Mouse (Mus musculus): ENCODE results near the gene Fbxo11. TPM values are rescaled to one million over a fixed set of nuclear protein-coding genes. Genes with fewer than 3 reads are reported as not detected.

The Fbxo11 gene
- polyA plus RNA-seq, 1 experiment from 2014 or later: 18.0 TPM

DNA sequence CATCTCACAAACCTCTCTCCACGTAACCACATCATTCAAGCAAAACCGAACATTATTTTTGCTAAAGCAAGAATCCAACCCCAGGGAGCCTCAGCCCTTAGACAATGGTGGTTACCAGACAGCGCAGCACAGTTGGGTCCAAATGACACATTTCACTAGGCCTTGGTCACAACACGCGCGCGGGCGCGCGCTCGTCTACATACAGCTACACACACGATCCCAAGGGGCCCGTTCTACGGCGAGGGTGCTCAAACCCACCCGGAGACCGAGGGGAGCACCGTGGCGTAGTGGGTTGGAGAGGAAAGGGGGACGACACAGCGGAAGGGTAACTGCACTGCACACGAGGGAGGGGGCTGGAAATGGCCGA lies 1.1 kb downstream of the Fbxo11 start:
- peak overlapping the region; percentile 100 for H3K27ac ChIP-seq
- DNase-seq (ENCODE audit: low spot score): peak; percentile 72
- no peaks in the 10 kb centered on the region for H3K27me3 ChIP-seq (ENCODE audit: low read depth, poor library complexity, severe bottlenecking)
- WGBS: under 1% methylated on average over 23 of the region's 23 CpGs
- 0 out of 2 replicates have a peak, but pooled peaks cover 6% of the 10 kb centered on the region for H3K36me3 ChIP-seq
- peaks cover 11% of the 10 kb centered on the region for H3K4me1 ChIP-seq
- H3K4me3 ChIP-seq: peak overlapping the region; percentile 99
- no peaks in the 10 kb centered on the region for H3K9me3 ChIP-seq (replicated peaks)

- H3K27me3 ChIP-seq (ENCODE audit: low read depth, poor library complexity, severe bottlenecking): no peaks in the 10 kb centered on the region
- H3K4me3 ChIP-seq: peak overlapping the region; percentile 99
- 0 out of 2 replicates have a peak, but pooled peaks cover 6% of the 10 kb centered on the region for H3K36me3 ChIP-seq
- H3K4me1 ChIP-seq: peaks cover 17% of the 10 kb centered on the region
- DNase-seq (ENCODE audit: low spot score): no peak
- no peak overlapping the region for H3K27ac ChIP-seq
- no peaks in the 10 kb centered on the region for H3K9me3 ChIP-seq (replicated peaks)
- 60% methylated on average over 8 of the region's 8 CpGs for WGBS
These were observed 2.1 kb downstream of the Fbxo11 start for GRCm38 (mm10) chr17:88062860-88063580.

GRCm38 (mm10) chr17:88061942-88062341 lies 3.1 kb downstream of the Fbxo11 start:
- H3K4me3 ChIP-seq: no peak overlapping the region
- DNase-seq (ENCODE audit: low spot score): no peak
- no peaks in the 10 kb centered on the region for H3K27me3 ChIP-seq (ENCODE audit: low read depth, poor library complexity, severe bottlenecking)
- H3K27ac ChIP-seq: no peak overlapping the region
- 0 out of 2 replicates have a peak, but pooled peaks cover 6% of the 10 kb centered on the region for H3K36me3 ChIP-seq
- WGBS: 82% methylated on average over 3 of the region's 3 CpGs
- H3K9me3 ChIP-seq (replicated peaks): no peaks in the 10 kb centered on the region
- peaks cover 17% of the 10 kb centered on the region for H3K4me1 ChIP-seq

DNA sequence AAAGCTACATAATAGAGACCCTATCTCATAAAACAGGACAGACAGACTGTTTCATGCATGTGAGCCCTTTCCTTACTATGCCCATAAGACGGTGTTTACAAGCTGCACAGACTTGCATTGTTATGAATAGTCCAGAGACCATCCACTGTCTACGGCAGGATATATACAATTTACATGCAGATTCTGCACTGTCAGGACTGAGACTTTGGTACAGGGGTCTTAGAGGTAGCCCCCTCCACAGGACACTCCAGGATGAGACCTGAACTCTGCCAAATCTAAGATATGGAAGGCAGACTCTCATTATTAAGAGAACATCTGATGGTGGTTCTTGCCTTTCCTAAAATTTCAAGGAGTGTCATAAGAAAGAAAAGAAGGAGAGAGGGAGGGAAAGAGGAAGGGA lies 6.8 kb downstream of the Fbxo11 start:
- Histone ChIP-seq H3K36me3 (peaks cover 12% of the 10 kb centered on the region), H3K4me3 (no peak overlapping the region), H3K9me3 (replicated peaks) (no peaks in the 10 kb centered on the region), H3K27me3 (ENCODE audit: low read depth, poor library complexity, severe bottlenecking) (no peaks in the 10 kb centered on the region), H3K27ac (no peak overlapping the region), H3K4me1 (peaks cover 12% of the 10 kb centered on the region)
- 92% methylated on average over 2 of the region's 2 CpGs for WGBS
- DNase-seq (ENCODE audit: low spot score): no peak

- Histone ChIP-seq H3K27me3 (ENCODE audit: low read depth, poor library complexity, severe bottlenecking) (no peaks in the 10 kb centered on the region), H3K27ac (no peak overlapping the region), H3K4me1 (peaks cover 7% of the 10 kb centered on the region), H3K9me3 (replicated peaks) (no peaks in the 10 kb centered on the region), H3K36me3 (peaks cover 14% of the 10 kb centered on the region), H3K4me3 (no peak overlapping the region)
- no peak for DNase-seq (ENCODE audit: low spot score)
- WGBS: 100% methylated on average over 1 of the region's 1 CpGs
These were observed 7.2 kb downstream of the Fbxo11 start for GRCm38 (mm10) chr17:88057846-88058245.

- Histone ChIP-seq H3K4me1 (no peaks in the 10 kb centered on the region), H3K27me3 (ENCODE audit: low read depth, poor library complexity, severe bottlenecking) (no peaks in the 10 kb centered on the region), H3K4me3 (no peak overlapping the region), H3K36me3 (peaks cover 12% of the 10 kb centered on the region), H3K9me3 (replicated peaks) (no peaks in the 10 kb centered on the region), H3K27ac (no peak overlapping the region)
- 94% methylated on average over 4 of the region's 4 CpGs for WGBS
- no peak for DNase-seq (ENCODE audit: low spot score)
These were observed 13.4 kb downstream of the Fbxo11 start for GRCm38 (mm10) chr17:88051679-88052078.

DNA sequence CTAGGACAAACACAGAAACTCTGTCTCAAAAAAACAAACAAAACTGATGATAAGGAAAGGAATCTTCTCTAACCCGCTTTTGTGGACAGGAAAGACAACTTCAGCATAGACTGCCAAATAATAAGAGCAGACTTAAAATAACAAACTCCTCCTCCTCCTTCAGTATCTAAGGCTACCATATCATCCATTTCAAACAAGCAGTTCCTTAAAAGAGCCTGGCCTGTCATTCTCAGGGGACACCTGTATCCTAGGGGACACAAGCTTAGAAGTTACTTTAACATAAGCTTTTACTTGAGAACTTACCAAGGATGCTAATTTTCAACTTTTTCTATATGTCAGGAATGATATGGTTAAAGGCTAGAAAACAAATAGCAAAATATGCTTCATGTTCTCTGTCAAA lies 14.2 kb downstream of the Fbxo11 start:
- no peak overlapping the region for H3K4me3 ChIP-seq
- no peaks in the 10 kb centered on the region for H3K9me3 ChIP-seq (replicated peaks)
- H3K36me3 ChIP-seq: peaks cover 12% of the 10 kb centered on the region
- 92% methylated on average over 1 of the region's 1 CpGs for WGBS
- no peaks in the 10 kb centered on the region for H3K4me1 ChIP-seq
- no peak overlapping the region for H3K27ac ChIP-seq
- DNase-seq (ENCODE audit: low spot score): no peak
- H3K27me3 ChIP-seq (ENCODE audit: low read depth, poor library complexity, severe bottlenecking): no peaks in the 10 kb centered on the region

DNA sequence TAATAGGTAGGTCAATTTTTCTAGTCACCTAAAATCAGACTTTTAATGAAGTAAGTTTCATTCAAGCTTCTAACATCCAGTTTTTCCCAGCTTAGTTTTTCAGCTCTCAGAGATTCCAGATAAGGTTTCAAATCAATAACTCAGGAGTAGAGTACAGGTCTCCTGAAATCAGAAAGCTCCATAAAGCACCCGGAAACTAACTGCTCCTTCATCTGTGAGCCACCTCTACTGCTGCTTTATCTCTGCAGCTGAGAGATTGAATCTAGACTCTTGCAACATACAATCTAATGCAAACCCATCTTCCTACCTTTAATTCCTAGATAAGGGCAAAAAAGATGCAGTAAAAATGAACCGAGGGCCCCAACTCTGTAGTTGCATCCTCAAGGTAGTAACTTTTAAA lies 14.8 kb downstream of the Fbxo11 start:
- no peaks in the 10 kb centered on the region for H3K4me1 ChIP-seq
- no peak for DNase-seq (ENCODE audit: low spot score)
- H3K36me3 ChIP-seq: peaks cover 11% of the 10 kb centered on the region
- 91% methylated on average over 2 of the region's 2 CpGs for WGBS
- H3K4me3 ChIP-seq: no peak overlapping the region
- H3K27me3 ChIP-seq (ENCODE audit: low read depth, poor library complexity, severe bottlenecking): no peaks in the 10 kb centered on the region
- H3K27ac ChIP-seq: no peak overlapping the region
- H3K9me3 ChIP-seq (replicated peaks): no peaks in the 10 kb centered on the region

- no peak overlapping the region for H3K4me3 ChIP-seq
- 85% methylated on average over 12 of the region's 12 CpGs for WGBS
- no peak for DNase-seq (ENCODE audit: low spot score)
These were observed 22.7 kb downstream of the Fbxo11 start for GRCm38 (mm10) chr17:88042099-88043086.

GRCm38 (mm10) chr17:88040810-88041209 lies 24.3 kb downstream of the Fbxo11 start:
- H3K36me3 ChIP-seq: peaks cover 8% of the 10 kb centered on the region
- peaks cover 6% of the 10 kb centered on the region; the same call in 1 of the 2 replicates for H3K4me1 ChIP-seq
- H3K27me3 ChIP-seq (ENCODE audit: low read depth, poor library complexity, severe bottlenecking): no peaks in the 10 kb centered on the region
- H3K27ac ChIP-seq: no peak overlapping the region
- no peaks in the 10 kb centered on the region for H3K9me3 ChIP-seq (replicated peaks)
- DNase-seq (ENCODE audit: low spot score): no peak
- H3K4me3 ChIP-seq: no peak overlapping the region
- WGBS: 87% methylated on average over 5 of the region's 5 CpGs

More at GRCm38 (mm10) chr17:88042099-88043086, 22.7 kb downstream of the Fbxo11 start:
- H3K4me1 ChIP-seq: peaks cover 6% of the 10 kb centered on the region; the same call in 1 of the 2 replicates
- no peaks in the 10 kb centered on the region for H3K9me3 ChIP-seq (replicated peaks)
- H3K27ac ChIP-seq: no peak overlapping the region
- H3K36me3 ChIP-seq: peaks cover 8% of the 10 kb centered on the region
- H3K27me3 ChIP-seq (ENCODE audit: low read depth, poor library complexity, severe bottlenecking): no peaks in the 10 kb centered on the region

DNA sequence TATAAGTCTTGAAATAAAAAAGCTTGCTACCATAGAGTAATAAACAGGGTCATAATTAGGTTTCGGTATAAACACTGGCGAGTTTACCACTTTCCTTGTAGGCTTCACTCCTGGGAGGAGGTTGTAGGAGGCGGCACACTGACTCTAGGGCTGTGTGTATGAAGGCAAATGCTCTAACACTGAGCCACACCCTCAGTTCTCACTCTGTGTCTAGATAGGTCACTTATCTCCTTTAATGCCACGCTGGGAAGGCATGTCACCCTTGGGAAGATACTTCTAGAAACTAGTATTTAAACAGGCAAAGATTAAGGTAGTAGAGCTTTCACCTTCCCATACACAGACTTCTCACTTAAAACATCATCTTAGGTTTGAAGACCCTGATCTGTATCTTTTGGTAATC lies 30.7 kb downstream of the Fbxo11 start:
- no peaks in the 10 kb centered on the region for H3K9me3 ChIP-seq (replicated peaks)
- no peaks in the 10 kb centered on the region for H3K36me3 ChIP-seq
- H3K4me1 ChIP-seq: no peaks in the 10 kb centered on the region
- 83% methylated on average over 4 of the region's 4 CpGs for WGBS
- no peak overlapping the region for H3K4me3 ChIP-seq
- no peak overlapping the region for H3K27ac ChIP-seq
- H3K27me3 ChIP-seq (ENCODE audit: low read depth, poor library complexity, severe bottlenecking): no peaks in the 10 kb centered on the region
- no peak for DNase-seq (ENCODE audit: low spot score)

DNA sequence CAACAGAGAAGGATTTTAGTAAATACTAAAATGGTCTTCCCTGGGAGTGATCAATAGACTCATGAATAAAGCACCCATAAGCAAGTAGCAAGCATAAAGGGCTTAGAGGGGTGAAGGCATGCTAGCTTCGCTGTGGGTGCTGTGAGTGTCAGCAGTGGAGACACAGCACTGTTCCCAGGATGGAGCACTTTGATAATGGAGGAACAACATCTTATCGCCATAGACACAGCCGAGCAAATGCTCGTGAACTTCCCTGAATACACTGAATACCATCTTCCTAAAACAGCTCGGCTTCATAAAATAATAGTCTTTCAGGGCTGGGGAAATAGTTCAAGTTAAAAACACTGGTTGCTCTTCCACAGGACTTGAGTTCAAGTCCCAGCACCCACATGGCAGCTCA lies 33.3 kb downstream of the Fbxo11 start:
- Histone ChIP-seq H3K4me3 (no peak overlapping the region), H3K36me3 (no peaks in the 10 kb centered on the region), H3K9me3 (replicated peaks) (no peaks in the 10 kb centered on the region), H3K27ac (no peak overlapping the region), H3K27me3 (ENCODE audit: low read depth, poor library complexity, severe bottlenecking) (no peaks in the 10 kb centered on the region), H3K4me1 (no peaks in the 10 kb centered on the region)
- WGBS: 95% methylated on average over 5 of the region's 5 CpGs
- DNase-seq (ENCODE audit: low spot score): no peak

Measured in limb, embryonic 10.5 days (tissue).